Mouse (Mus musculus): Measurements from ENCODE around the gene Cacna1a. TPM values are rescaled to one million over a fixed set of nuclear protein-coding genes. Genes with fewer than 3 reads are reported as not detected.

Gene Cacna1a
- polyA plus RNA-seq, 1 experiment from 2014 or later = 6.0 TPM

- Histone ChIP-seq H3K9ac (replicated peaks; ENCODE audit: low read length) (no peak overlapping the region), H3K4me3 (ENCODE audit: low read depth, low read length) (no peak overlapping the region), H3K4me2 (ENCODE audit: low read depth, low read length) (no peak overlapping the region), H3K9me3 (replicated peaks; ENCODE audit: control insufficient read depth, low read length) (no peaks in the 10 kb centered on the region), H3K27me3 (ENCODE audit: control insufficient read depth, insufficient read depth, low read length) (no peaks in the 10 kb centered on the region), H3K36me3 (replicated peaks; ENCODE audit: control insufficient read depth, insufficient read depth, low read depth, low read length) (no peaks in the 10 kb centered on the region; the same call in 1 of the 2 replicates), H3K4me1 (ENCODE audit: control insufficient read depth, insufficient read depth, low read length) (peaks cover 3% of the 10 kb centered on the region), H3K27ac (replicated peaks; ENCODE audit: low read depth, low read length) (no peak overlapping the region)
- DNase-seq (ENCODE audit: low spot score) (no peak), ATAC-seq (replicated peaks; ENCODE audit: insufficient number of reproducible peaks, low FRiP score, low TSS enrichment, low read depth) (no peak)
- WGBS = 89% methylated on average over 2 of the region's 2 CpGs
Observed at GRCm38 (mm10) chr8:84681476-84681875, 293.2 kb downstream of the Cacna1a start.

- Histone ChIP-seq H3K27ac (replicated peaks; ENCODE audit: low read depth, low read length) (no peak overlapping the region), H3K36me3 (replicated peaks; ENCODE audit: control insufficient read depth, insufficient read depth, low read depth, low read length) (no peaks in the 10 kb centered on the region; the same call in 1 of the 2 replicates), H3K4me3 (ENCODE audit: low read depth, low read length) (no peak overlapping the region), H3K4me1 (ENCODE audit: control insufficient read depth, insufficient read depth, low read length) (peaks cover 3% of the 10 kb centered on the region), H3K4me2 (ENCODE audit: low read depth, low read length) (no peak overlapping the region), H3K9me3 (replicated peaks; ENCODE audit: control insufficient read depth, low read length) (no peaks in the 10 kb centered on the region), H3K9ac (replicated peaks; ENCODE audit: low read length) (no peak overlapping the region), H3K27me3 (ENCODE audit: control insufficient read depth, insufficient read depth, low read length) (no peaks in the 10 kb centered on the region)
- 85% methylated on average over 2 of the region's 2 CpGs for WGBS
- DNase-seq (ENCODE audit: low spot score) = no peak
- no peak for ATAC-seq (replicated peaks; ENCODE audit: insufficient number of reproducible peaks, low FRiP score, low TSS enrichment, low read depth)
Observed at GRCm38 (mm10) chr8:84682257-84682656, 294.0 kb downstream of the Cacna1a start.

GRCm38 (mm10) chr8:84684537-84684936 is 296.3 kb downstream of the Cacna1a start:
- H3K9me3 ChIP-seq (replicated peaks; ENCODE audit: control insufficient read depth, low read length) = no peaks in the 10 kb centered on the region
- ATAC-seq (replicated peaks; ENCODE audit: insufficient number of reproducible peaks, low FRiP score, low TSS enrichment, low read depth) = no peak
- WGBS = 65% methylated on average over 3 of the region's 3 CpGs

DNA sequence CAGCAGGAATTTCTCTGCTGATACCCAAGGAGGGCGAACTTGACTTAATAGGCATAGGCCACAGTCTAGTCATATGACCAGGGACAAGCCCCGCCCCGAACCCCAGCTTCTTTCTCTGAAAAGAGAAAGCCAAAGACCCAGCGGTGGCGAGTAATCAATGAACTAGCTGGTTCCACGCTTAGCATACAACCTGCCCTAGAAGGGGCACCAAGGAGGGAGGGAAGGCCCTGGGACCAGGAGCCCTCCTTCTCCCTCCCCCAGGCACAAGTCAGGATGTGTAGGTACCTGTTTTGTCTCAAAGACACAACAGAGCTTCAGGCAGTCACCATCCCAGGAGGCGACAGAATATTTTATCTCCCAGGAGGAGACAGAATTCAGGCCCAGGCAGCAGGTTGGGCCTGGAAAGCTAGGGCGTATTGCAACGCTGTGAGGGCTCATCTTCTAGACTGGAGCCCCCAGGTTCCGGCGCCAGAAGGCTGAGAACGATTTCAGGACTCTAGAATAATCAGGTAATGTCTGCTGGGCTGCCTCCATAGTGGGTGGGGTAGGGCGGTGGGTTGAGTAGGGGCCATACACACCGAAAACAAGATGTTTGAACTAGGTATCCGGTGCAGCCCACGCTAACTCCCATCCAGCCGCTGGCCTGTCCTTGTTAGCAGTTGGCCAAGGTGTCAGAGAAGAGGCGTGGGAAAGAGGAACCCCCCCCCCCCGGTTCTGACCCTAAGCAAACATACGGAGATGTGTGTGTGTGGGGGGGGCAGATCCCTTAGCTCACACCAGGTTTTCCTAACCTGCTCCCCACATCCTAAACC is 298.2 kb downstream of the Cacna1a start, which contains the start of gene Trmt1:
Gene Trmt1, plus strand, starts transcription at position 117 of the 812 bp plus-strand sequence.
- H3K4me1 ChIP-seq (ENCODE audit: control insufficient read depth, insufficient read depth, low read length) = peaks cover 3% of the 10 kb centered on the region
- peak within 1 kb of the TSS; percentile 98 for H3K27ac ChIP-seq (replicated peaks; ENCODE audit: low read depth, low read length)
- H3K4me3 ChIP-seq (ENCODE audit: low read depth, low read length) = peak within 1 kb of the TSS; percentile 100
- H3K4me2 ChIP-seq (ENCODE audit: low read depth, low read length) = peak within 1 kb of the TSS; percentile 79
- ATAC-seq (replicated peaks; ENCODE audit: insufficient number of reproducible peaks, low FRiP score, low TSS enrichment, low read depth) (no peak; the same call in 1 of the 2 replicates), DNase-seq (ENCODE audit: low spot score) (peak; percentile 38)
- WGBS = 8% methylated on average over 20 of the region's 20 CpGs
- no peaks in the 10 kb centered on the region for H3K36me3 ChIP-seq (replicated peaks; ENCODE audit: control insufficient read depth, insufficient read depth, low read depth, low read length)
- H3K9me3 ChIP-seq (replicated peaks; ENCODE audit: control insufficient read depth, low read length) = no peaks in the 10 kb centered on the region
- H3K27me3 ChIP-seq (ENCODE audit: control insufficient read depth, insufficient read depth, low read length) = no peaks in the 10 kb centered on the region
- H3K9ac ChIP-seq (replicated peaks; ENCODE audit: low read length) = peak within 1 kb of the TSS; percentile 100

More at GRCm38 (mm10) chr8:84684537-84684936, 296.3 kb downstream of the Cacna1a start:
- Histone ChIP-seq H3K4me3 (ENCODE audit: low read depth, low read length) (no peak overlapping the region), H3K4me2 (ENCODE audit: low read depth, low read length) (no peak overlapping the region), H3K36me3 (replicated peaks; ENCODE audit: control insufficient read depth, insufficient read depth, low read depth, low read length) (no peaks in the 10 kb centered on the region; the same call in 1 of the 2 replicates), H3K27ac (replicated peaks; ENCODE audit: low read depth, low read length) (no peak overlapping the region), H3K4me1 (ENCODE audit: control insufficient read depth, insufficient read depth, low read length) (peaks cover 3% of the 10 kb centered on the region), H3K9ac (replicated peaks; ENCODE audit: low read length) (no peak overlapping the region), H3K27me3 (ENCODE audit: control insufficient read depth, insufficient read depth, low read length) (no peaks in the 10 kb centered on the region)
- DNase-seq (ENCODE audit: low spot score) = no peak

DNA sequence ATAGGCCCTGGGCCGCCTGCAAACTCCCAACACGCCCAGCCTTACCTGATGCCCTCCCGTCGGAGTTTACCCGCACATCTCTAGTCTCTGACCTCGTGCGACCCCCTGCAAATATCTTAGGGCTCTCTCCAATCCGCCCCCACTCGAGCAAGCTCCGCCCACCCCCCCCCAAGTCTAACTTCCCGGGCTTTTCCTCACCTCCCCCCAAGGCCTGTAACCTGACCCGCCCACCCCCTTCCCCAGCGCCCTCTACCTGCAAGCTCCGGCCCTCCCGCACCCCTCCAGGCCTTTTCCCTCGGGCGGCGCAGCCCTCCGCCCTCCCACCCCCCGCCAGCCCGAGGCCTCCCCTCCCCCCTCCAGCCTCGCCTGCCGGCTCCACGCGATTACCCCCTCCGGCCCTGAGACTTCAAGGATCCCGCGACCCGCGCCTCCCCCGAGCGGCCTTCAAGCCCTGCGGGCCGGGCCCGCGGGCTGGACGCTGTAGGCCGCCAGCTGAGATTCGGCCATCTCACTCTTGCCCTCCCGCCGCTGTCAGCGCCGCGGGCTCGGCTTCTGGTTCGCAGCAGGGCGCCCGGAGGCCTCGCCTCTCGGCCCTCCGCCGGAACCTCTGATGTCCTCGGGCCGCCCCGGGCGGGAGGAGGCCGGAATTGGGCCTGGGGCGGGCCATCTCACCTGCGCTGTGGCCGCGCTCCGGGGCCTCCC is 298.9 kb downstream of the Cacna1a start:
- no peak; the same call in 1 of the 2 replicates for ATAC-seq (replicated peaks; ENCODE audit: insufficient number of reproducible peaks, low FRiP score, low TSS enrichment, low read depth)
- peak overlapping the region; percentile 100 for H3K9ac ChIP-seq (replicated peaks; ENCODE audit: low read length)
- under 1% methylated on average over 56 of the region's 62 CpGs for WGBS
- DNase-seq (ENCODE audit: low spot score) = peak; percentile 72
- H3K27me3 ChIP-seq (ENCODE audit: control insufficient read depth, insufficient read depth, low read length) = no peaks in the 10 kb centered on the region
- no peaks in the 10 kb centered on the region for H3K36me3 ChIP-seq (replicated peaks; ENCODE audit: control insufficient read depth, insufficient read depth, low read depth, low read length)
- H3K27ac ChIP-seq (replicated peaks; ENCODE audit: low read depth, low read length) = peak overlapping the region; percentile 98
- peak overlapping the region; percentile 100 for H3K4me3 ChIP-seq (ENCODE audit: low read depth, low read length)
- peaks cover 3% of the 10 kb centered on the region for H3K4me1 ChIP-seq (ENCODE audit: control insufficient read depth, insufficient read depth, low read length)
- H3K4me2 ChIP-seq (ENCODE audit: low read depth, low read length) = peak overlapping the region; percentile 79
- no peaks in the 10 kb centered on the region for H3K9me3 ChIP-seq (replicated peaks; ENCODE audit: control insufficient read depth, low read length)

GRCm38 (mm10) chr8:84687705-84688100 is 299.5 kb downstream of the Cacna1a start, which contains the start of gene Nacc1:
Gene Nacc1 (minus strand): TSS chr8:84687862.
- WGBS = under 1% methylated on average over 22 of the region's 37 CpGs

DNA sequence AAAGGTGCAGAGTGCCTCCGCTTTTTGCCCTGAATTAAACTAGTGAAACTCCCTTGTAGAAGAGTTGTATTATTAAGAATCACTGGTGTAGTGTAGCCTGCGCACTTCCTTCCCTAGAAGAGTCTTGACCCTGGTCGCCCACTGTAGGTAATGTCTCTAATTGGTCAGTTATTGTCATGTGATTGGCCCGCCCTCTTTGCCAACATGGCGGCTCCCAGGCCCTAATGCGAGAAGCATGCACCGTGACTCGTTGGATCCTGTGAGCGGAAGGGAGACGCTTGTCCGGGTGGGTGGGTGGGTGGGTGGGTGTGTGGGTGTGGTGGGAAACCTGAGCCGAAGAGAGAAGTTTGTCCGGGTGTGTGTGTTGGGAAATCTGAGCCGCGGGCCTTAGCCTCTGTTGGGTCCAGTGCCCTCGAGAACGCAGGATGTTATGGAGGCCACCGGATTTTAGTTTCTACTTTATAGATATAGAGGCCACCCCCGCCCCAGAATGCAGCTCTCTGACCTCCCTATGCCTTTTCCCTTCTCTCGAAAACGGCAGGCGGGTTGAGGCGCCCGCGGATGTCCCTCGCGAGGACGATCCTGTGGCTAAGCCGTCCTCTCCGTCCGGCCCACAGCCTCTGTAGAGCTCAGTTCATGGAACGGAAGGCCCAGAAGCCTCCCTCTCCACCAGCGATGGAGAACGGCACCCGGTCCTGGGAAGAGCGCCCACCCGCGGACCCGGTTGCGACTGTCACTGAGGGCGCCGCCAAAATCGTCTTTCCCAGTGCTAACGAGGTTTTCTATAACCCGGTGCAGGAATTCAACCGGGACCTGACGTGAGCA is 301.1 kb downstream of the Cacna1a start:
- H3K36me3 ChIP-seq (replicated peaks; ENCODE audit: control insufficient read depth, insufficient read depth, low read depth, low read length) = no peaks in the 10 kb centered on the region
- H3K4me3 ChIP-seq (ENCODE audit: low read depth, low read length) = peak overlapping the region; percentile 86
- ATAC-seq (replicated peaks; ENCODE audit: insufficient number of reproducible peaks, low FRiP score, low TSS enrichment, low read depth) = peak; percentile 77
- peak overlapping the region; percentile 47; the same call in 1 of the 2 replicates for H3K27ac ChIP-seq (replicated peaks; ENCODE audit: low read depth, low read length)
- H3K9me3 ChIP-seq (replicated peaks; ENCODE audit: control insufficient read depth, low read length) = no peaks in the 10 kb centered on the region
- peaks cover 3% of the 10 kb centered on the region for H3K4me1 ChIP-seq (ENCODE audit: control insufficient read depth, insufficient read depth, low read length)
- peak; percentile 92 for DNase-seq (ENCODE audit: low spot score)
- under 1% methylated on average over 47 of the region's 47 CpGs for WGBS
- H3K27me3 ChIP-seq (ENCODE audit: control insufficient read depth, insufficient read depth, low read length) = no peaks in the 10 kb centered on the region
- peak overlapping the region; percentile 85 for H3K9ac ChIP-seq (replicated peaks; ENCODE audit: low read length)
- H3K4me2 ChIP-seq (ENCODE audit: low read depth, low read length) = peak overlapping the region; percentile 90

More at GRCm38 (mm10) chr8:84687705-84688100, 299.5 kb downstream of the Cacna1a start, which contains the start of gene Nacc1:
- DNase-seq (ENCODE audit: low spot score) (peak; percentile 95), ATAC-seq (replicated peaks; ENCODE audit: insufficient number of reproducible peaks, low FRiP score, low TSS enrichment, low read depth) (peak; percentile 54)
- Histone ChIP-seq H3K9ac (replicated peaks; ENCODE audit: low read length) (peak within 1 kb of the TSS; percentile 100), H3K36me3 (replicated peaks; ENCODE audit: control insufficient read depth, insufficient read depth, low read depth, low read length) (no peaks in the 10 kb centered on the region), H3K27ac (replicated peaks; ENCODE audit: low read depth, low read length) (peak within 1 kb of the TSS; percentile 98), H3K27me3 (ENCODE audit: control insufficient read depth, insufficient read depth, low read length) (no peaks in the 10 kb centered on the region), H3K4me3 (ENCODE audit: low read depth, low read length) (peak within 1 kb of the TSS; percentile 100), H3K4me1 (ENCODE audit: control insufficient read depth, insufficient read depth, low read length) (peaks cover 3% of the 10 kb centered on the region), H3K4me2 (ENCODE audit: low read depth, low read length) (peak within 1 kb of the TSS; percentile 79), H3K9me3 (replicated peaks; ENCODE audit: control insufficient read depth, low read length) (no peaks in the 10 kb centered on the region)
